Mouse (Mus musculus): ENCODE data around the gene Styx. TPM values are rescaled to one million over a fixed set of nuclear protein-coding genes. Genes with fewer than 3 reads are reported as not detected.
"Not testable (repeated sequence)": the region's sequence is repeated elsewhere in the genome, so short reads cannot be mapped to it uniquely, and the experiment has no call there.

Gene Styx
- total RNA-seq, 2 experiments from 2014 or later, result 38.0 to 43.9 TPM

DNA sequence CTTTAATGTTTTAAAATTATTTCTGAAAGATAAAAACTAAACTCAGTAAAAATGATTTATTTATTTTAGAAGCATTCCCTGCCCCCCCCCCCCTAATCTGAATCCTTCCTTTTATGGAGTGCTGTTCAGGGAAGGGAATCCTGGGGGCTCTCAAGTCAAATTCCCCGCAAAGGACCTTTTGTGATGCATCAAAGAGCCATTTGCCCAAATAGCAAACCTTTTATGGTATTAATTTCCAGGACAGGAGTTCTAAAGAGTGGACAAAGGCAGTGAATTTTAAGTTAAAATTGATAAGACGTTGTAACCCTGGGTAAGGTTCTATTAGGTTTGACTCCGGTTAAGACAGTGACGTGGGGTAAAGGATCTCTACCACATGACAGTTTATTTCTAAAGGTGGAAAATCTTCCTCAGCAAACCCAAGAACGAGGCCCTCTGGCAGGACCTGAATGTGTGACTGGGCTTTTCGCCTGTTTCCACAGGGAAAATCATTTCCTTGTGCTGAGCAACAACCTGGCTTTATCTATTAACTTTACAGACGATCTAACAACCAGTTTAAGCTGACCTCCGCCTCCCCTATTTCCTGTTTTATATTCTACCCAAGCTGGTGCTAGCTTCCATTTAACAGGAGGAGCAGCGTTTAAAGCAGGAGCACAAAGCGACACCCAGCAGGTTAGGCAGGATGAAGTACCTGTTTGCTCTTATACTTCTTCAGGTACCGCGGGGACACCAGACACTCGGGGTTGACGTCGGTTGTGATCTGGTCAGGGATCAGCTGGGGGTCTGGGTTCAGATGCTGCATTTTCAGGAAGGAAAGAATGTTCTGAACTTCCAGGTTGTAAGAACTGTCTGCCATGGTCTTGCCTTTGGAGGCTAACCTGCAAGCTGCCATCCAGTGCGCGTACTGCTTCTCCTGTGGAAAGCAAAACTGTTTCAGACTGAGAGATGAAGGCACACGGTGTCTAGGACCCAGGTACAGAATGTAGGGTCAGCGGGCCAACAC is 113.4 kb downstream of the Styx start:
- no peak for DNase-seq (ENCODE audit: low spot score in 2 of 2)

DNA sequence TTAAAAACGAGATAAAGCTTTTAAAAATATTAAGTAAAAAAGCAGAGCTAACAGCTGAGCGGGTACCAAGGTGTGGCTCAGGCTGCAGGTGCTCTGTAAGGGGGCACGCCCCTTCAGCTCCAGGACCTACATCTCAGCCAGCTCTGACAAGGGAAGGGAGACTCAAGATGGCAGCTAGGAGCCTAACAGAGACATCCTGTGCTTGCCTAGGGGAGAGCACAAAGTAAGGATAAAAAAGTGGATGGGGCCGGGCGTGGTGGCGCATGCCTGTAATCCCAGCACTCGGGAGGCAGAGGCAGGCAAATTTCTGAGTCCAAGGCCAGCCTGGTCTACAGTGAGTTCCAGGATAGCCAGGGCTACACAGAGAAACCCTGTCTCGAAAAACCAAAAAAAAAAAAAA is 115.5 kb downstream of the Styx start:
- not testable (repeated sequence) for DNase-seq (ENCODE audit: low spot score in 2 of 2)

DNA sequence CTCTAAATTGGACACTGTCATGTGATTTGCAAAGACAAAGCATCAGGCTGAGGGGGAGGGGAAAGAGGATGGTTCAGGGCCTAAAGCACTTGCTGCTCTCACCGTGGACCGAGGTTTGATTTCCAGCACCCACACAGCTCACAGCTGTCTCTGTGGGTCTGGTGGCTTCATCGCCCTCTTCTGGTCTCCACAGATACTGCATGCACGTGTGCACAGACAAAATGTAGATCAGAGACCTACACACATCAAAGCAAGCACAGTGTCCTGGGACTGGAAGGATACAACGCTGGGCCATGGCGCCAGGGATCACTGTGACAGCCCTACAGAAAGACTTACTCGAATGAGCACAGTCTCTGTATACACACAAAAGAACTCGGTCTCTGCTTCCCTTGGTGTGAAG is 118.6 kb downstream of the Styx start:
- no peak for DNase-seq (ENCODE audit: low spot score in 2 of 2)

Small RNA genes lying within 50 kb of the gene (microRNA-seq; reads per million reads assigned to microRNA genes)
- gene Gm25353, result not detected

Other genes starting within 250 kb of the Styx start
- gene Gpr137c, start 131.4 kb upstream of the Styx start, total RNA-seq (2021), result 1 to 10 TPM; 2.9 to 3.2 TPM
- 10 to 100 TPM; 32.7 to 36.7 TPM for gene Txndc16, start 130.8 kb upstream of the Styx start, total RNA-seq (2021)
- gene Ero1l, start 32.3 kb upstream of the Styx start, total RNA-seq (2021), result 10 to 100 TPM; 34.5 to 38.5 TPM
- gene Psmc6, start 21.3 kb upstream of the Styx start, total RNA-seq (2021), result 100 to 1,000 TPM; 125 to 127 TPM
- 10 to 100 TPM; 30.7 to 31.5 TPM for gene Gnpnat1, start 53.8 kb downstream of the Styx start, total RNA-seq (2021)
- 100 to 1,000 TPM; 132 to 136 TPM for gene Fermt2, start 179.0 kb downstream of the Styx start, total RNA-seq (2021)